Mouse (Mus musculus): ENCODE data around the gene Chd3.
A peak's percentile ranks its signal among the peaks of the same experiment; 100 is the strongest.
"Not testable (repeated sequence)": the region's sequence is repeated elsewhere in the genome, so short reads cannot be mapped to it uniquely, and the experiment has no call there.

Chd3 gene

DNA sequence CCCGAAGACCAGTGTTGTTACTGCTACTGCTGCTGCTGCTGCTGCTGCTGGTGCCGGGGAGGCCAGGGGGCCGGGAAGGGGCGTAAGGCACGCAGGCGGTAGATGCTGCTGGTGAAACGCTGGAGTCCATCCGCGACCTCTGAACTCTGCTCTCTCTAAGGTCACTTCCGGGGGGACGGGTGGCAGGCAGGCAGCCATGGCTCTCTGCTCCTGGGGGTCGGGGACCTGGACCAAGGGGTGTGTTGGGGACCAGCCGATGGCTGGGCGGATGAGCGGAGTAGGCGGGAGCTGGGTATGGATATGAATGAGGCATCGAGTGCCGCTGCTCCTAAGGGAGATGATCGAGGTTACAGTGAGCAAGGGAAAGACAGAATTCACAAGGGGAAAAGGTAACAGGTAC lies 37.1 kb upstream of the Chd3 start:
- no peak for DNase-seq

GRCm38 (mm10) chr11:69405397-69406200 lies 36.4 kb upstream of the Chd3 start:
- DNase-seq: no peak

GRCm38 (mm10) chr11:69404595-69405396 lies 35.6 kb upstream of the Chd3 start:
- DNase-seq: no peak

- DNase-seq: no peak
These were observed 34.7 kb upstream of the Chd3 start for GRCm38 (mm10) chr11:69403691-69404594.

DNA sequence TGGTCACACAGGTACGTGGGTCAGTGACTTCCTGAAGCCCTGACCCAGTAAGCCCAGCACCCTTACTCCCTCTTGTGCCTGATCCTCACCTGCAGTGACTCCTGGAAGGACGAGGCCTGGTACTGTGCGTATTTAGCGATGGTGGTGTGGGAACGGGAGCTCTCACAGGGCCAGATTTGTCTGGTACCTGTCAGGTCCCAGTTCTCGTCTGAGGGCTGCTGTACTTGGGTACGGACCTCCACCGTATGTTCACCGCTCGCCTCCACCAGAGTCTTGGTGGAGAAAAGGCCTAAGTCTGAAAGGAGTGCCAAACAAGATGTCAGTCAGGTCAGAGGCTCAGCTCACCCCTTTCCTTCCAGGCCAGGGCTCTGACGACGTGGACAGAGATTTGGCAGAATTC lies 32.8 kb upstream of the Chd3 start:
- no peak for DNase-seq

DNA sequence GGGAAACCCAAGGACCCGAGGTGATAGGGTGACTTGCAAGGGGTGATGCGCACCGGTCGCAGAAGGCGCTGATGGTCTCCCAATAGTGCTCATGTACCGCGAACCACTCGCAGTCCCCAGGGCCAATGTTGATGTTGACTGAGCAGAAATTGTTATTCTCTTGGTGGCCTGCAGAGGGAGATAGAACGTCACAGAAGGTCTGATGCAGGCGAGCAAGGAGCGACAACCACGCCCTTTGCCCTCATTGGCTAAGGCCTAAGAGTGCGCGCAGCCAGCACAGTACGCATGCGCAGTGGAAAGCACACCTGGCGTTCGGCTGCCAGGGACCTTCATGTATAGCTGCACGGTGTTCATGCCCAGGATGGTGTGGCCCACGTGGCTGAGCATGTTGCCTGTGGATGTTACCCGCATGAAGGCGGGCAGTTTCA lies 32.0 kb upstream of the Chd3 start:
- DNase-seq: peak; percentile 92 to 94

- peak in 1 of 2 experiments; percentile 21 for DNase-seq
These were observed 31.1 kb upstream of the Chd3 start for GRCm38 (mm10) chr11:69400083-69400850.

- DNase-seq: peak in 1 of 2 experiments; percentile 20
These were observed 30.2 kb upstream of the Chd3 start for GRCm38 (mm10) chr11:69399201-69400082.

DNA sequence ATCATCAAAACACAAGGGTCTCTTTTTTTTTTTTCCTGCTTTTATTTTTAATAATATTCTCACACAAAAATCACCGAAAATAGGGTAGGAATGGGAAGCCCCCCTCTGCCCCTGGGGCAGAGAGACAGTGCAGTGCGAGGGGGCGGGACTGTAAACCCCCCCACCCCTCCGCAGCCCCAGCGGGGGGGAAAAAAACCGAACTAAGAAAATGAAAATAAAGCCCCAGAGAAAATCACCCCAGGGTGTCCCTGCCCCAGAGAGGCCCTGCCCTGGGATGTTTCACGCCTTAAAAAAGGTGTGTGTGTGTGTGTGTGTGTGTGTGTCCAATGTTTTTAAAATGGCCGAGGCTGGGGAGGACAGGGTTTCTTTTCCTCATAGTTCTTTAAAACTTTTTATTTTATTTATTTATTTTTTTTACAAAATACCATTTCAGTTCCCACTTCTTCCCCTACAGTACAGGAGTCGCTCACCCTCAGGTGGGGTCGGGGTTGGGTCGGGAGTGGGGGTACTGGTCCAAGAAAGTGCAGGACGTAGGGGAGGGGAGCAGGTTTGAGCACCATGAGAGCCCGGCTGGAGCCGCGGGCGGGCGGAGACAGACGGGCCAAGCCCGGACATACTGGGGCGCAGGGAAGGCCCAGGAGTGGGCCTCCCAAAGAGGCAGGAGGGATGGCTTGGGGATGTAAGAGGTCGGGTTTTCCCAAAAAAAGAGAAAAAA lies 29.4 kb upstream of the Chd3 start:
- no peak for DNase-seq

DNA sequence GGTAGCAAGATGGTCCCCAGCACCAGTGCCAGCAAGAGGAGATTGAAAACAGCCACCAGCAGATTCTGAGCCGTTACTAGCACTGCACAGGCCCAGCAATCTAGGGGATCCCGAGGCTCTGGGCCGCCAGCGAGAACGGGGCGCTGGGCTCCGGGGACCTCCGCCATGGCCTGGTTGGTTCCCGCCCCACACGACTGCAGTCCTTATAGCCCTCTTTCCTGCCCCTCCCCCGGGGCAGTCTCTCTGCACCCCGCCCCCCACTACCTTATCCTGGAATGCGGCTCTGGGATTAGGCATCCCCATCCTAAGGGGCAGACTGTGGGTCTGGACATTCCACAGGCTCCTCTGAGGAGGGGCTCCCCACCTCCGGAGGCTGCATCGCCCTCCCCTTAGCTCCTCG lies 28.9 kb upstream of the Chd3 start, which contains the start of gene Tmem88:
Gene Tmem88, minus strand, starts transcription at position 176 of the 400 bp plus-strand sequence.
- peak in 1 of 2 experiments; percentile 48 for DNase-seq

GRCm38 (mm10) chr11:69397581-69398057 lies 28.4 kb upstream of the Chd3 start:
- peak in 1 of 2 experiments; percentile 32 for DNase-seq

- peak; percentile 64 to 69 for DNase-seq
These were observed 27.6 kb upstream of the Chd3 start for GRCm38 (mm10) chr11:69396772-69397171.

- DNase-seq: peak; percentile 97 to 98
These were observed 26.6 kb upstream of the Chd3 start for GRCm38 (mm10) chr11:69395634-69396373.

DNA sequence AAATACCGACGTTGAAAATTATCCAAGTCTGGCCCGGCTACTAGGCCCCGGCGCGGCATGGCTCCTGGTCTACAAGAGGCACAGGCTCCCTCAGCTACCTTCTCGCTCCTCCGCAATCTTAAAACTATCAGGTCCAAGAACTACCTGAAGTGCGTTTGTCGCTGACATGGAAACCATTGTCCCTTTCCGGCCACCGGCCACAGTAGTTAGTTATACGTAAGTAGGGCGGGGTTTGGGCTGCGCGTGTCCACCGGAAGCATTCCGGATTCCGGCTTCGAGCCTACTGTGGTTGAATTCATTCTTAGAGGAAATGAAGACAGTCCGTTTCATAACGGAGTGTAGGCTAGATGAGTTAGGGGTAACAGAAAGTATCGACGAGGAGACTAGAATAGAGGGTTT lies 26.0 kb upstream of the Chd3 start, which contains the start of the genes Naa38 and Cyb5d1:
Gene Naa38, plus strand, starts transcription at position 253 of the 399 bp plus-strand sequence.
Gene Cyb5d1, minus strand, starts transcription at position 397 of the 399 bp plus-strand sequence.
- DNase-seq: peak; percentile 93 to 94

DNA sequence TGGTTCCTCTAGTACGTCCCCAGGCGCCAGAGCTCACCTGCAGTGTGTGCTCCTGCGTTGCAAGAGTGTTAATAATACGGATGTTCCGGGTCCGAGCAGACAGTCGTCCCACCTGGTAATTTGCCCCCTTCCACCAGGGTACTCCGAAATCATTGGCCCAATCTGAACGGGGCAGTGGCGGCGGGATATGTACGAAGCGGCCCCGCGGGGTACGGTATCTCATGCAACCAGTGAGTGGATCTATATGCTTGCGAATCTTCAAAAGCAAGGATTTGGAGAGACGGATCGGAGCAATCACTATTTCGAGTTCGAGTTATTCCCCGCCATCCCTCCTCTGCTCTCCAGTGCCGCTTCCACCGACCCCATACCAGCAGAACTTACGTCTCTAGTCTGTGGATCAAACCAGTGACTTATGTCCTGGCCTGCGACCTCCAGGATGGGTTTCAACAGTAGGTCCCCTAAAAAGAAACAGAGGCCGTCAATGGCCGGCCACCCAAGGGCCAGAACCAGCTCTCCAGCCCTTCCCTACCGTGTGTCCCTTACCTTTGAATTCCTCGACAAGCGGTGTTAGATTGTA lies 25.5 kb upstream of the Chd3 start:
- DNase-seq: not testable (repeated sequence)

DNA sequence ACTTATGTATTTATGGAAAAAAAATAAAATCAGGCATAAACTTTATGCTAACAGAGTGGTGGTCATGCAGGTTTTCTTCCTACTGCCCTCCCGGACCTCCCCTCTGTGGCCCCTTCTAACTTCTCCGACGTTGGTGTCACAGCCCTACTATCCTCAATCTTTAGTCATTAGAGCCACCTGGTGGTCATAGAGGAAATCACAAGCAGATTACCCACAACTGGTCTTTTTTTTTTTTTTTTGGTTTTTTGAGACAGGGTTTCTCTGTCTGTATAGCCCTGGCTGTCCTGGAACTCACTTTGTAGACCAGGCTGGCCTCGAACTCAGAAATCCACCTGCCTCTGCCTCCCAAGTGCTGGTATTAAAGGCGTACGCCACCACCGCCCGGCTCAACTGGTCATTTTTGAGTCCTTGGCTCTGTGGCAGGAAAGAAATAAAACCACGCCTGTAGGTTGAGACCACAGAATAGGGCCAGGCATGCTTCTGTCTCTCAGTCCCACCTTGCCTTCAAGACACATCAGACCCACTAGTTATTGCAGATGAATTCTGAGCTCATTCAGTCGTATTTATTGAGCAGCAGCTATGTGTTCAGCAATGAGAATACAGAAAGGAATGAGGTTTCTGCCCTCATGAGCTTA lies 21.3 kb upstream of the Chd3 start:
- DNase-seq: peak in 1 of 2 experiments; percentile 74

- peak; percentile 59 to 70 for DNase-seq
These were observed 20.6 kb upstream of the Chd3 start for GRCm38 (mm10) chr11:69389531-69390399.
